Mouse (Mus musculus) liver, embryonic 14.5 days (tissue): ENCODE measurements around the gene Bloc1s4.

Source experiments
- CTCF ChIP-seq: IDR thresholded peaks from 2 replicates; pipeline ENCODE4 v1.5.1; 2016; ENCODE audit warnings: antibody characterized with exemption, low read depth, control low read depth
- EP300 ChIP-seq: IDR thresholded peaks from 2 replicates; pipeline ENCODE4 v1.6.1; 2016; ENCODE audit warnings: antibody characterized with exemption, low read depth

DNA sequence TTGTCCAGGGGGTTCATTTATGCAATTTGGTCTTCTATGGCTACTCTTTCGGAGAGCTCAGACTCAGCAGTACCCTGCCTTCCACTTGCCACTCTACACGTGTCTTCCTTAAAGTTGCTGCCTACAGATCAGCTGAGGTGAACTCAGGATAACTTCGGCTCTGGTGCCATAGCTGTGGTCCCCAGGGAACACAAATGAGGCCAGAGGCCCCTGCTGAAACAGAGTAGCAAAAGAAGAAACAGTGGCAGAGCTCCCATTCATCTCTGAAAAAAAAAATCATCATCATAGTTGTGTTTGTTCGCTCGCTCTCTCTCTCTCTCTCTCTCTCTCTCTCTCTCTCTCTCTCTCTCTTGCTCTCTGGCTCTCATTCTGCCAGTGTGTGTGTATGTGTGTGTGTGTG is 49.8 kb downstream of the Bloc1s4 start:
- no peak for TF ChIP-seq EP300
- no peak for TF ChIP-seq CTCF
